Mouse (Mus musculus) 3134 (cell line): Measurements from ENCODE around the gene Pnrc1.
"Not testable (repeated sequence)": the region's sequence is repeated elsewhere in the genome, so short reads cannot be mapped to it uniquely, and the experiment has no call there.

Experiments
- DNase-seq: peaks from one replicate; pipeline ENCODE4 v3.0.0-alpha.2; 2011; ENCODE audit warnings: low spot score; ENCODE audit not compliant: insufficient read length; ENCODE audit errors: extremely low read depth

Pnrc1 gene

DNA sequence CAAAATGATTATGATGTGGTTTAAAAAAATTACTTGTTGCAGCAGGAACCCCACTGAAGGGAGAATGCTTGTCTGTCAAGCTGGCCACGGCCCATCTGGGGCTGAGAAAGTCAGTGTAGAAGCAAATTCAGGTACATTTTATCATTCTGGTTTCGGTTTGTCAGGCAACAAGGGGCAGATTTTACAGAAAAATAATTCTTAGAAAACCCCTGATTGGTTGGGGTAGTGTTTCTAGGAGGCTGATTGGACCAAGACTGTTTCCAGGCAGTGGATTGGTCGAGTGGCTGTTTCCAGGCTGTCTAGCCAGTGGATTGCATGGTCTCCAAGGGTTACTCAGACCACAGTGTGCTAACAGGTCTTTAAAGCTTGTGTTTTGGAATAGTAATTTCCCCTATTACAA, at the start of gene Pnrc1:
TSS of gene Pnrc1 (minus strand) at position 162 of the 400 bp plus-strand sequence.
- DNase-seq = peak; percentile 59

DNA sequence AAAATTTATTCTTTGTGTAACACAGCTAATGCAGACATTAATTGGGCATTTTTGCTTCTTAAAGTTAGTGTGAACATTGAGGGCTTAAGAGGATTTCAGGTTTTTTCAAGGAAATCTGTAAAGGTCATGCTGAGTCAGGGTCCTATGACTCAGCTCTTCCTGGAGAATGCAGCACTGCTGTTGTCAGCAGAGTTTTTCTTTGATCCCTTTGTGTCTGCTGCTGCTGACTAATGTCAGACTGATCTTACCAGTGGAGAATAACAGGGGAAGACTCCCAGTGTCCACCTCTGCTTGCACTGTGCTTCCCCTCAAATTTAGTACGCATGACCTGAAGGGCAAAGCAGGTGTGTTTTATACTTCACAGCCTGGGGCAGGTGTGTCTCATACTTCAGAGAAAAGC, 48.0 kb upstream of the Pnrc1 start:
- peak; percentile 38 for DNase-seq

DNA sequence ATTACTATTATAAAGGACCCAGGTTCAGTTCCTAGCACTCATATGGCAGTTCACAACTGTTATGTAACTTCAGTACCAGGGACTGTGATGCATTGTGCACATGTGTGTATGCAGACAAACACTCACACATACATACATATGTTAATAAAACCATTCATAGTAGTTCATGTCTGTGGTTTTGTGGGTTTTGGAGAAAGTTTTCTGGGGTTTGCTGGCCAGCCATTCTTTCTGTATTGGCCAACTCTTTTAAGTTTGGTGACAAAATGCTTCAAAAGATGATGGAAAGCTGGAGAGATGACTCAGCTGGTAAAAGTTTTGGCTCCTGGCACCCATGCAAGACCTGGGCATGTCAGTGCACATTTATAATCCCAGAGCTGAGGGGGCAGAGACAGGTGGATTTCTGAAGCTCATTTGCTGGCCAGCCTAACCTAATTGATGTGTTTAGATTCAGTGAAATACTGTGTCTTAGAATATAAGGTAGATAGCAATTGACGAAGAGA, 43.0 kb upstream of the Pnrc1 start:
- peak; percentile 56 for DNase-seq

DNA sequence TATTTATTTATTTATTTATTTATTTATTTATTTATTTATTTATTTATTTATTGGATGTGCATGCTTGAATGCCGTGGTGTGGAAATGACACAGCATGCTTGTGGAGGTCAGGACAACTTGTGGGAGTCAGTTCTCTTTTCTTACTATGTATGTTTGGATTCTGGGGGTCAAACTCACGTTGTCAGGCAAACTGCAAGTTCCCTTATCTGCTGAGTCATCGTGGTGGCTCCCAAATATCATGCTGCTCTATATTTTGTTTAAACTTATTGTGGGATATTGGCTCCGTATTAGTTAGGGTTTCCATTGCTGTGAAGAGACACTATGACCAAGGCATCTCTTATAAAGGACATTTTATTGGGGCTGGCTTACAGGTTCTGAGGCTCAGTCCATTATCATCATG, 41.2 kb upstream of the Pnrc1 start:
- no peak for DNase-seq

DNA sequence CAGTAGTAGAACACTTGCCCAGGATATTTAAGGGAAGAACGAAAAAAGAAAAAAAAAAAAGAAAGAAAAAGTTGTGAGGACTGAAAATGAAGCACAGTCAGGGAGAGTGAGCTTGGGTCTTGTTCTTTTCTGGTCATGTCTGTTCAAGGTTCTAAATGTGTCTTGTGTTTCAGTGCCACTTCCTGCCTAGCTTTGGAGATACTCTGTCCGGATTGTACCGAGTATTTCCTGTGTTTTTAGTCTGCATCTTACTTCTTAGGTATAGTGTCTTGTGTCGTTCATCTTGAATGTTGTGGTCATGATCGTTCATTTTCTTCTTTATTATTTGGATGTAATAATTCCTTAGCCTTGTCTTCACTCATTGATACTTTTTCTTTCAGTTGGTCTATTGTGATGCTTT, 25.9 kb upstream of the Pnrc1 start:
- no peak for DNase-seq

DNA sequence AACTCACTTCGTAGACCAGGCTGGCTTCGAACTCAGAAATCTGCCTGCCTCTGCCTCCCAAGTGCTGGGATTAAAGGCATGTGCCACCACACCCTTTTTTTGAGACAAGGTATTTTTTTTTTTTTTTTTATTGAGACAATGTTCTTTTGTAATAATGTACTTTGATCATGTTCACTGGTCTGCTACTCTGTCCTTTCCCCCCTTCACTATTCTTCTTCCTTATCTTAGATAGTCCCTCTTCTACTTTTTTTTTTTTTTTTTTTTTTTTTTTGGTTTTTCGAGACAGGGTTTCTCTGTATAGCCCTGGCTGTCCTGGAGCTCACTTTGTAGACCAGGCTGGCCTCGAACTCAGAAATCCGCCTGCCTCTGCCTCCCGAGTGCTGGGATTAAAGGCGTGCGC, 24.2 kb upstream of the Pnrc1 start:
- DNase-seq = not testable (repeated sequence)

DNA sequence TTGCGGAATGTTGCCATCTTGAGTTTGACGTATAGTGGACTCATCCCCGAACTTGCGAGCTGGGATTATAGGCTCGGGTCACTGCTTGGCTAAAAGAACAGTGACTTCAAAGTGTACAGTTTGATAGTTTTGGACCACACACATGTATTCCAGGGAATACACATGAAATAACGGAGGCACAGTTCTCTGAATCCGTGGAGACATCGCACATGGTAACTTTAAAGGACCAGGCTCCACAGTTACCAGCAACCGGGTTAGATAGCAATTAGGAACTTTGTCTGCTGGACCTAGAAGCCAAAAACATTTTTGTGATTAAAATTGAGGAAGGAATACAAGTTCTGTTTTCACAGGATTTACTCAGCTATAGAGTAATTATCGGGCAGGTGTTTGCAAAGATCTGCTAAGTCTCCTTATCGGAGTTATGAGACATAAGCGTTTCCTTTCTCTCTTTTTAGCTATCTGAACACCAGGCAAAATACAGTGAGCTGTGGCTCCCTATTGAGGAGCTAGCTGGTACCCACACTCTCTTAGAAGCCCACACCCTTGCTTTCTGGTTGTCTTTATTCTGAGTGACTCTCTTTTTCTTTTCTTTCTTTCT, 21.0 kb upstream of the Pnrc1 start:
- DNase-seq = no peak

DNA sequence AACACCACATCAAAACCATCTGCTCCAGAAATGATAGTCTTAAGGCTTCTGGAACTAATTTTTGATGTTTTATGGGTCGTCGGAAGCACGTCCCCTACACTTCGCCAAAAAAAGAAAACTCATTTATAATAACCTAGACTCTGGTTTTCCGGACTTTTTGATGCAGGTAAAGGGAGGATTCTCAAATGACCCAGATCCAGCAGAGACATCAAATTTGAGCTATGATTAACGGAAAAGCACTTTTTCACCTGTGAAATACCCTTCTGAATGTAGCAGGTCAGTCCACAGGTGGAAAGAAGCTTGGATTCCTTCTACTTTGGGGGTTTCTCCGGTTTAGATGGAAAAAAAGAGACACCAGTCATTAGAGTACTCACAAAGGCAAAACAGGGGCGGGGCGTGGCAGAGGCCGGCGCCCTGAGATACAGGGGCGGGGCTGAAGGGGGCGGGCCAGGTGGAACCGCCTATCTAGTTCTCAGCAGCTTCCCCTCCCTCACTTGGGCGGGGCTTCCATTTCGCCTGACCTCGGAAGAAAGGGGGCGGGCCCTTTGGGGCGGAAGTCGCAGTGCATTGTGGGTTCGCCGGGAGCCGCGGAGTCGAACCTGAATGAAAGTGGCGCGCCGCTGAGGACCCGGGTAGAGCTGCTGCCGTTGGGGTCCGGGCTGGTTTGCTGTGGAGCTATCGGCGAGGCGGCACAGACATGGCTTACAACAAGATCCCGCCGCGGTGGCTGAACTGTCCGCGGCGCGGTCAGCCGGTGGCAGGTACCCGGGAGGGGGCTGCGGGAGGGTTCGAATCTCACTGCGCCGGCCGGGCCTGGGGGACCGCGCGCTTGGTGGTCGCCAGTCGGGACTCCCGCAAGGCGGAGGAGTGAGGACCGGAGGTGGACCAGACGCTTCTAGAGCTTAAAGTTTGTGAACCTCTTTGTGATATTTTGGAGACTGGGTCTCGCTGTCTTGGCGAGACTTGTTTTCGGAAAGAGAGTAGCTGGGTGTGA, 20.1 kb upstream of the Pnrc1 start, which contains the start of gene Rngtt:
TSS of gene Rngtt (plus strand) at position 548 of the 994 bp plus-strand sequence.
- peak; percentile 91 for DNase-seq

DNA sequence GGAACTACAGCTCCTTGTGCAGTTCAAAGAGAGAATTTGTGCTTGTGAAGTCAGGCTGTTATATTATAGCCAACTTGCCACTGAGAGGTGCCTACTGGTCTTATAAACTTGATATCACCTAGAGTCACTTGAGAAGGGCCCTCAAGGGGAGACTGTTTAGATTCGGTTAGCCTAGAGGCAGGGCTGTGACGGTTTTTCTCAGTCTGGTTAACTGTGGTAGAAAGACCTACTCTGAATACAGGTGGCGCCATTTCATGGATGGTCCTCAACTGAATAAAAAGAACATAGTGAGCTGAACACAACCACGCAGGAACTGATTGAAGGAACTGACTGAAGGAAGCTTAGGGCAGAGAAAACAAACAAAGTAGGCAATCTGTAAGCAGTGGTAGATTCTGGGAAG, 17.2 kb upstream of the Pnrc1 start:
- DNase-seq = no peak

DNA sequence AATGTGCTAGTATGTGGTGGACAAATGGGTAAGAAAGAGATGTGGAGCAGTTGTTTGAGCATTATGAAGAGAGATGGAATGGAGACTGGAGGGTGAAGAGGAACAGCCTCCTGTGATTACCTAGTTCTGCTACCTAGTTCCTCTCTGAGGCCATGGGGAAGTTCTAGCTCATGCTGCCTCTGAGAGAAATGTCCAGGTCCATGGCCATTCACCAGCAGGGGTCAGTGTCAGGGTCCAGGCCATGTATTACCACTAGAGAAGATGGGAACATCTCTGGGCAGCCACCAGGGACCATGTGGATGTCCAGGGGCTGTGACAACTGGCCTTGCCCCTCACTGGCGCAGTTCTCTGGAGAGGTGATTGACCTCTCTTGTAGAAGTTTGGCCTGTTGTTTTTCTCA, 13.1 kb upstream of the Pnrc1 start:
- DNase-seq = no peak

DNA sequence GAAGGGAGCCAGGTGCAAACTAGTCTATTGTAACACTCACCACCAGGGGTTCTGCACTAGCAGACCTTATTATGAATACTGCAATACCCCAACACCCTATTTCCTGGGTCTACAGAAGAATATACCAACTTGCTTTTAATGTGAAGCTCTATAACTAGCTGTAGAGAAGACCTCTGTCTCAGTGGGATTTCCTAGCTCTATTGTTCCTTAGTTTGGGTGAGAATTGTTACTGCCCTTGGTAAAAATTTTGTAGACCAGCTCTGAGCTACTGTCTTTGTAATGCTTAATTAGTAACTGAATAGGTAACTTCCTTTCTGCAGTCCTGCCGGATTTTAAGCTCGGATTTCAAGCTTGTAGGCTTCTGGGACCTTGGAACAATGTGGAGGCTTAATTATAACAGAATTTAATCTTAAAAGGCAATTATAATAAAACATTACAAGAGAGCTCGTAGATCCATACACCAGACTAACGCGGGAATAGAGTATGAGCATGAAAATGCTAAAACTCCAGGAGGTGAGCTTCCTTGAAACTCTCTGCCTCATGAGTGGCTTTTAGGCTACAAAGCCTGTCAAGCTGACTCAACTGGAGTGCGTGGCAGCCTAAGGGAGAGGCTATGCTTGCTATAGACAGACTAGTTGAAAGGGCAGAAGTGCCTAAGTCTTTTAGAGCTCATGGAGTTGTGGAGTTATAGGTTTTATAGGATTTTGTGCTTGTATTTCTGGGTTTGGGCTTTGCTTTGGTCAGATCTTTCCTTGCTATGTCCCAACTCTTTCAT, 11.1 kb upstream of the Pnrc1 start:
- DNase-seq = not testable (repeated sequence)

DNA sequence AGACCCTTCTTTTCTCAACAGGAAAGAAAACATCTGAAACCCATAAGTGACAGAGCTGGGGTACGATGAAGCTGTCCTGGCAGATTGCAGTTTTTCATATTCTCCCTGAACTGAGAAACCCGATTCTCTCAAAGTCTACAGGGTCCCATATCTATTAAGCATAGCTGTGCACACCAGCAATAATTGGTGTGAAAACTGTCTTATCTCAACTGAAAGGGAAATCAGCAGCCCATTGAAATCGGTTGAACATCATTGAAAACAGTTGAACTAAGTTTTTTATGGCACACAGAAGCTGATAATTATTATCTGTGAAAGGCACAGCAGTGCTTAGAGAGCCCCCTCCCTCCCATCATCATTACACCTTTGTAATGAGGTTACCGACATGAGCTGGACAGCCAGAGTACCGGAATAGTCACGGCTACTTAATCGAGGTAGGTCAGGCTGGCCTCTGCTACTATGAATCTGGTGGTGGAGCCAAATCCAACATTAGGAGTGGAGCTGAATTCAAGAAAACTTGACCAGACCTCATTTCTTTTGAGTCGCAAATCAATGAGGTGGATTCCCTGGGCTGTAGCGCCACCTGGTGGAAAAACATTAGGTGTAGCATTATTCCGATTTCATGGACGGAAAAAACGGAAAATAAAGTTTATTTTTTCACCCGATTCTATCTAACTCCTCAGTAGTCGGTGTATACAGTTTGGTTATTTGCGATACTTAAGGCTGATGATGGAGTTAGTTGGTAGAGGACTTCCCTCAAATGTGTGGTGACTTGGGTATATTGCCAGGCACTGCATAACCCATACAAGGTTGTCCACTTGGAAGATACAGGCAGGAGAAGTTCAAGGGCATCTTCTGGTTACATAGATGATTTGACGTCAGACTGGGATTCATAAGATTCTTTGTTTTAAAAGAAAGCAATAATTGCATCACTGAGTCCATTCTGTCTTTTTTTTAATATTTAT, 2.7 kb upstream of the Pnrc1 start:
- DNase-seq = no peak

DNA sequence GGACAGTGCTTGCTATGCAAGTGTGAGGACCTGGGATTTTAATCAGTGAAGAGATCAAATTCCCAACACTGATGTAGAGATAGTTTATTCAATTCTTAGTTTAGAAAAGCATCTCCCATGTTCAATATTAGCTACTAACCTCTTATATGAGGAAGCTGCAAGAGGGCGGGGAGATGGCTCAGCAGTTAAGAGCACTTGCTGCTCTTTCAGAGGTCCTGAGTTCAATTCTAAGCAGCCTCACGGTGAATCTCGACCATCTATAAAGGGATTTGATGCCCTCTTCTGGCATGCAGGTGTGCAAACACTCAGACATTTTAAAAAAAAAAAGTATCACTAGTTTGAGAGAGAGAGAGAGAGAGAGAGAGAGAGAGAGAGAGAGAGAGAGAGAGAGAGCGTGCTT, 915 bp upstream of the Pnrc1 start:
- no peak for DNase-seq

DNA sequence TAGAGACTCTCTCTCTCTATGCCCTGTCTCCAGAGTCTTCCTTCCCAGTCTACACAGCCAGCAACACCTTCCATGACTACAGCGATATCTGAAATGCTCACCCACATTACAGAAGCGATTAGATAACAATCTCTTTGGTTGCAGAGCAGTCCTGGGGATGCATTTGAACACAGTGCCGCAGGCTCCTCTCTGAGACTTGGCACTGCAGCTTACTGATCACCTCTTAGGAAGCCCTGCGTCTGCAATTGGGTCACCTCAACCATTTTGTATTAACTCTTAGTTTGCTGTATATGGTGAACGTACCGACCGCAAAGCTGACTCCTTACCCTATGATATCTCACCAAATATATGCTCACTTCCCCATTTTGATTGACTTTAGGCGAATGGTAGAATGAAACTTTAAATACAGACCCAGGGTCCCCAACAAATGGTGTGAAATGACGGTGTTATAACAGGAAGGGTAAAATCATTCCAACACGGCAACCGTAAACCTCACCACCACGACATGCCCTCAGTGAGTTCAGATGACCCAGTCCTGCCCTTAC, 785 bp downstream of the Pnrc1 start:
- DNase-seq = no peak

DNA sequence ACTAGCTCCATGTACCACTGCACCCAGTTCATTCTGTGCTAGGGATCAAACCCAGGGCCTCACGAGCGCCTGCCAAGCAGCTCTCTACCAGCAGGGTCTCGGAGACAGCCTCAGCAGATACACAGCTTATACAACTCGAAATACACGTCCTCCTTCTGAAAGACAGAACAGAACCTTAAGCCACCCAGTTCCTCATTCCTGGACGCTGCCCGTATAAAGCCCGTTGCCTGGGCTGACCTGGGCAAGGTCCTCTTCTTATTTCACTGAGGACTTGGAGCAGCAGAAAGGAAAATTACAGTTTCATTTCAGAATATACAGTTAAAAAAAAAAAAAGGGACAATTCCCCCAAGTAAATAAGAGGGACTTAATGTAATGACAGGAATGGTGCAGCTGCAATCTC, 4.5 kb downstream of the Pnrc1 start:
- no peak for DNase-seq

DNA sequence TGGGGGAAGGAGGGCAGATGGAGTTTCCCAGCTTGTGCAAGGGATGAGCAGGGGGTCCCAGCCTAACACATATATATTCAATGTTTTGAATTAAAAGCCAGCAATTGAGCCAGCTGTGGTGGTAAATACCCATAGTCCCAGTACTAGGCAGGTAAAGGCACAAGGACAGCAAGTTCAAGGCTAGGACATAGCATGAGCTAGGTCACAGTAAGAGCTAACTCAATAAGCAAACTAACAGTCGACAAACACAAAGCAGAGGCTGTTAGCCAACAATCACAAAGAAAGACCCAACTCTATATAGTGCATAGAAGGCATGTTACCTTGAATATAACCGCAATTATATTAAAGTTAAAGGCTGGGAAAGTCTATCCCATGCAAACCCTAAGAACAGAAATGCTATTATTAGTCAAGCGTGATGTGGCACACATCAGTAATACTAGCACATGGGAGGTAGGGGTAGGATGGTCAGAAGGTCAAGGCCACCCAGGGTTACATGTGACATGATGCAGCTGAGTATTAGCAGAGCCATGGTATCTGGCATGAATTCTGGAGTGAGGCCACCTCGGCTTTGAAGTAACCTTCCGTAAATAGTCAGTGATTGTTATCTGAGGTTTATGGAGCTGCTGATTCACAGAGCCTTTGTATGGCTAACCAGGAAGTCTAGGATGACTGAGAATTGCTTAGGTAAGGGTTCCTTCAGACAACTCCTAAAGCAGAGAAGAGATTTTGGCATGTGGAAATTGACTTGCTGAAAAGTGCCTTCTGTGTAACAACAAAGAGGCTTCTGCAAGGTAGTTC, 5.7 kb downstream of the Pnrc1 start:
- DNase-seq = no peak

DNA sequence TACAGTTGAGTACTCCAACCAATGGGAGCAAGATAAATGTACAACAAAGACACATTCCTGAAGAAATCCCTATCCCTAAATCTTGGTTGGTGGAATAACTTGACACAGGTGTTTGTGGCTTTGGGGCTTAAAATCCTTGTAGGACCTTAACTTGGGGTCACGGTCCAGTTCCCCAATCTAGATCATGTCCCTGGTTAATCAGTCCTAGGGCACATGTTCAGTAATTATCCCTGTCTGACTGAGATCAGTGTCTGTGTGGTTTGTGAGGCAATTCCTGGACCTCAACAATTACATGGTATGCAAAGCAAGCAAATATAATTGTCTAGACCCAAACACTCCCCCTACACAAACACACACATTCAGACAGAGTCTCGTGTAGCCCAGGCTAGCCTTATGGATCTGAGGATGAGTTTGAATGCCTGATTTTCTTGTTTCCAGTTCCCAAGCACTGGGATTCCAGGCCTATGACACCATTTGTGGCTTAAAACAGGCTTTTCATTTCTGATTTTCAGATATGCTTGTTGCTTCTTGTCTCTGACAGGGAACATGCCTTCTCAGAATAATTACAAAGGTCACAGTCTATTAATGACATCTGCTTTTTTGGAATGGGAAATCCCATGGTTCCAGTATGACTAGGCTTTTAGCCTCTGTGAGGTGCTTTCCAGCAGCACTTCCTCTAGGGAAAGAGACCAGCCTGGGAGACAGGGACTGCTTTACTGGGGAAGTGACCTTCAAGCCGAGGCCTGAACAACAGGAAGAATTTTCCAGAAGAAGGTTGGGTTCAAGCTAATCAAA, 7.9 kb downstream of the Pnrc1 start:
- DNase-seq = no peak

DNA sequence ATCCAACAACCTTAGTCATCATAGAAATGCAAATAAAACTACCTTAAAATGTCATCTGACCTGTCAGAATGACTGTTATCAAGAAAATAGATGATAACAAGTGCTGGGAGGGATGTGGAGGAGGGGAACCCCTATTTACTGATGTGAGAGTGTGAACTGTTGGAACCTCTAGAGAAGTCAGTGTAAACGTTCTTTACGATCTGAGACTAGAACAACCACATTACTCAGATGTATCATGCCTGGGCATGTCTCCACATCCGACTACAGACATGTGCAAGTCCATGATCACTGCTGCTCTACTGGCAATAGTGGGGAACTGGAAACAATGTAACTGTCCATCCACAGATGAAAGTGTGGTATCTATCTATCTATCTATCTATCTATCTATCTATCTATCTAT, 16.5 kb downstream of the Pnrc1 start:
- DNase-seq = no peak
